Mouse (Mus musculus) kidney, adult 2 months (tissue): ENCODE results near the gene Myrfl. TPM values are rescaled to one million over a fixed set of nuclear protein-coding genes. Genes with fewer than 3 reads are reported as not detected.

Source experiments
- DNase-seq: peaks from one replicate; pipeline ENCODE4 v3.0.0; 2021
- H3K27ac ChIP-seq: fragments of 200-500 bp; 2 replicates; pipeline ENCODE4 v1.5.1; 2012; ENCODE audit warnings: low read depth, low read length, control low read depth, inconsistent platforms; ENCODE audit not compliant: insufficient read depth
- H3K27me3 ChIP-seq: fragments of 200-500 bp; replicated peaks from 2 replicates; pipeline ENCODE4 v1.6.1; 2012; ENCODE audit warnings: mild to moderate bottlenecking, moderate library complexity, low read length, inconsistent platforms; ENCODE audit not compliant: control insufficient read depth, insufficient read depth
- H3K36me3 ChIP-seq: fragments of 200-500 bp; 2 replicates; pipeline ENCODE4 v1.6.1; 2012; ENCODE audit warnings: mild to moderate bottlenecking, moderate library complexity, low read length, inconsistent platforms; ENCODE audit not compliant: control insufficient read depth, insufficient read depth
- H3K4me1 ChIP-seq: fragments of 200-500 bp; 2 replicates; pipeline ENCODE4 v1.6.1; 2011; ENCODE audit warnings: low read length; ENCODE audit not compliant: control insufficient read depth, insufficient read depth
- H3K4me3 ChIP-seq: fragments of 200-500 bp; 2 replicates; pipeline ENCODE4 v1.5.1; 2011; ENCODE audit warnings: mild to moderate bottlenecking, low read depth, low read length, control low read depth; ENCODE audit not compliant: insufficient read depth
- CTCF ChIP-seq: fragments of 200-500 bp; conservative IDR thresholded peaks from 2 replicates; pipeline ENCODE4 v1.5.1; 2011; ENCODE audit warnings: low read depth, mild to moderate bottlenecking, control low read depth, low read length, moderate library complexity, mixed read lengths; ENCODE audit not compliant: insufficient read depth, insufficient read length
- POLR2A ChIP-seq: fragments of 200-500 bp; IDR thresholded peaks from one replicate; pipeline ENCODE4 v1.6.1; 2011; ENCODE audit warnings: low read depth, low read length, control low read depth
- WGBS: fragments of 180-500 bp; shearing (Covaris S2); methylation state at CpG from one replicate; pipeline ENCODE4 v1.1.7; 2018; 5-methylcytosine and 5-hydroxymethylcytosine counted together
- polyA plus RNA-seq: library from polyadenylated mRNA; depleted of rRNA; stranded (reverse); fragments of >200 nt; gene quantifications from 2 replicates; pipeline ENCODE4 v1.2.3, GENCODE M21; 2012

The Myrfl gene
- polyA plus RNA-seq, 1 experiment, result 0.02 TPM

- Histone ChIP-seq H3K4me3 (no peak overlapping the region), H3K4me1 (no peaks in the 10 kb centered on the region; the same call in 1 of the 2 replicates), H3K36me3 (no peaks in the 10 kb centered on the region), H3K27ac (no peak overlapping the region), H3K27me3 (no peaks in the 10 kb centered on the region)
- no peak for TF ChIP-seq CTCF
- no peak for TF ChIP-seq POLR2A
- no peak for DNase-seq
- WGBS, result 67% methylated on average over 2 of the region's 2 CpGs
Measured at GRCm38 (mm10) chr10:116742696-116743095, 154.0 kb downstream of the Myrfl start.

- Histone ChIP-seq H3K4me1 (no peaks in the 10 kb centered on the region; the same call in 1 of the 2 replicates), H3K27me3 (no peaks in the 10 kb centered on the region), H3K36me3 (no peaks in the 10 kb centered on the region), H3K4me3 (no peak overlapping the region), H3K27ac (no peak overlapping the region)
- TF ChIP-seq POLR2A, result no peak
- TF ChIP-seq CTCF, result no peak
- WGBS, result 73% methylated on average over 8 of the region's 8 CpGs
- DNase-seq, result no peak
Measured at GRCm38 (mm10) chr10:116742189-116742588, 154.5 kb downstream of the Myrfl start.

- H3K27me3 ChIP-seq, result no peaks in the 10 kb centered on the region
- no peak overlapping the region for H3K4me3 ChIP-seq
- WGBS, result 63% methylated on average over 6 of the region's 6 CpGs
- H3K27ac ChIP-seq, result no peak overlapping the region
- TF ChIP-seq POLR2A (no peak), CTCF (no peak)
- no peaks in the 10 kb centered on the region for H3K36me3 ChIP-seq
- H3K4me1 ChIP-seq, result no peaks in the 10 kb centered on the region; the same call in 1 of the 2 replicates
- no peak for DNase-seq
Measured at GRCm38 (mm10) chr10:116741343-116741742, 155.4 kb downstream of the Myrfl start.

- H3K4me3 ChIP-seq, result no peak overlapping the region
- H3K27ac ChIP-seq, result no peak overlapping the region; the same call in 1 of the 2 replicates
- WGBS, result 56% methylated on average over 7 of the region's 7 CpGs
- no peak for TF ChIP-seq CTCF
- no peak for TF ChIP-seq POLR2A
- no peaks in the 10 kb centered on the region for H3K27me3 ChIP-seq
- peaks cover 3% of the 10 kb centered on the region for H3K4me1 ChIP-seq
- no peak for DNase-seq
- H3K36me3 ChIP-seq, result no peaks in the 10 kb centered on the region
Measured at GRCm38 (mm10) chr10:116740073-116740472, 156.6 kb downstream of the Myrfl start.

GRCm38 (mm10) chr10:116738533-116738932, 158.2 kb downstream of the Myrfl start:
- DNase-seq, result no peak
- WGBS, result 82% methylated on average over 8 of the region's 8 CpGs
- H3K27me3 ChIP-seq, result no peaks in the 10 kb centered on the region
- no peak overlapping the region for H3K4me3 ChIP-seq
- no peaks in the 10 kb centered on the region for H3K36me3 ChIP-seq
- no peak overlapping the region for H3K27ac ChIP-seq
- peaks cover 3% of the 10 kb centered on the region for H3K4me1 ChIP-seq
- no peak for TF ChIP-seq CTCF

GRCm38 (mm10) chr10:116735607-116736006, 161.1 kb downstream of the Myrfl start:
- H3K36me3 ChIP-seq, result no peaks in the 10 kb centered on the region
- H3K4me3 ChIP-seq, result no peak overlapping the region
- WGBS, result 44% methylated on average over 8 of the region's 8 CpGs
- TF ChIP-seq CTCF, result no peak
- TF ChIP-seq POLR2A, result no peak
- no peaks in the 10 kb centered on the region for H3K27me3 ChIP-seq
- H3K27ac ChIP-seq, result no peak overlapping the region
- H3K4me1 ChIP-seq, result peaks cover 3% of the 10 kb centered on the region
- peak; percentile 93 for DNase-seq

- 77% methylated on average over 7 of the region's 7 CpGs for WGBS
- no peak overlapping the region for H3K27ac ChIP-seq
- TF ChIP-seq CTCF (no peak), POLR2A (no peak)
- H3K27me3 ChIP-seq, result no peaks in the 10 kb centered on the region
- DNase-seq, result no peak
- no peak overlapping the region for H3K4me3 ChIP-seq
- peaks cover 3% of the 10 kb centered on the region for H3K4me1 ChIP-seq
- H3K36me3 ChIP-seq, result no peaks in the 10 kb centered on the region
Measured at GRCm38 (mm10) chr10:116733651-116734050, 163.1 kb downstream of the Myrfl start.
